Comparison of ENCODE assay signal across 10 mouse cellular contexts in the genomic region with DNA sequence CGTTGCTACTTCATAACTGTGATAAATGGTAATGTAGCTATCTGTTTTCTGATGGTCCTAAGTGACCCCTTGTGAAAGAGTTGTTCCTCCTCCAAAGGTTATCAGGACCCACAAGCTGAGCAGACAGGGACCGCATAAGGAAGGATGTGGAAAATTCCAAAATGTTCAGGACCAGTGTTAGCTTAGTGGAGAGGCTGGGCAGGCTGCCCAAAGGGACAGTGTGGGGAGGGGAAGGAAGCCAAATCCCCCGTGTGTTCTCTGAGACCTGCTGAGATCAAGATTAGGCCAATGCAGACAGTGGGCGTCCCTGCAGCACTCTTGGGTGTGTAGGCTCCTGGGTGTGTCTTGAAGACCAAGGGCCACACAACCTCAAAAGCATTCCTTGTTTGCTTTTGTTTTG. TPM values are rescaled to one million over a fixed set of nuclear protein-coding genes. Genes with fewer than 3 reads are reported as not detected.
DNase-seq lines count a peak whose midpoint lies in the region; ATAC-seq lines count a peak whose summit lies in the region.
"Had no signal": no experiment of that assay in that cellular context is flagged by ENCODE, and none has a peak within 500 bp of the region (broad histone marks: within the 10 kb centered on the region; RNA-seq: fewer than 3 reads in every experiment).

No protein-coding gene starts in this region.

- ATAC-seq in heart, embryonic 12.5 days (ENCODE audit: insufficient number of reproducible peaks, low FRiP score): no peak
- ATAC-seq in heart, embryonic 13.5 days (ENCODE audit: extremely low read depth, insufficient number of reproducible peaks, low FRiP score, low TSS enrichment): no peak
- ATAC-seq in forebrain, embryonic 14.5 days: no peak

- 55% methylated on average over 4 of the region's 4 CpGs for WGBS in heart, embryonic 12.5 days
- WGBS in heart, embryonic 13.5 days: 41% methylated on average over 4 of the region's 4 CpGs
- 87% methylated on average over 4 of the region's 4 CpGs for WGBS in hindbrain, embryonic 10.5 days
- WGBS in forebrain, embryonic 14.5 days: 87% methylated on average over 4 of the region's 4 CpGs

- H3K9me3 ChIP-seq in heart, embryonic 12.5 days (replicated peaks): no peaks in the 10 kb centered on the region
- H3K9me3 ChIP-seq in heart, embryonic 13.5 days: no peaks in the 10 kb centered on the region
- H3K9me3 ChIP-seq in hindbrain, embryonic 10.5 days: no peaks in the 10 kb centered on the region
- no peaks in the 10 kb centered on the region for H3K9me3 ChIP-seq in forebrain, embryonic 14.5 days (replicated peaks; ENCODE audit: control insufficient read depth, low read length)

- no peak overlapping the region for H3K4me3 ChIP-seq in heart, embryonic 12.5 days
- no peak overlapping the region for H3K4me3 ChIP-seq in heart, embryonic 13.5 days
- H3K4me3 ChIP-seq in hindbrain, embryonic 10.5 days: no peak overlapping the region
- H3K4me3 ChIP-seq in forebrain, embryonic 14.5 days (ENCODE audit: low read depth, low read length): no peak overlapping the region

- peak; percentile 99 for DNase-seq in heart, adult 11 months
- DNase-seq in adrenal gland, postnatal 10 days: peak; percentile 70
- peak; percentile 76 to 83 for DNase-seq in kidney, postnatal 4 days
- no peak for DNase-seq in hindbrain, embryonic 10.5 days (ENCODE audit: low spot score)
- no peak for DNase-seq in retina, postnatal 1 day
- no peak for DNase-seq in forebrain, embryonic 14.5 days (ENCODE audit: low spot score)
- DNase-seq: thymus, postnatal 36 days had no signal

- no peak overlapping the region for H3K27ac ChIP-seq in heart, embryonic 12.5 days (ENCODE audit: poor library complexity, severe bottlenecking)
- H3K27ac ChIP-seq in heart, embryonic 13.5 days (replicated peaks): peak overlapping the region; percentile 37; the same call in 1 of the 2 replicates
- H3K27ac ChIP-seq in hindbrain, embryonic 10.5 days: no peak overlapping the region
- no peak overlapping the region for H3K27ac ChIP-seq in forebrain, embryonic 14.5 days (ENCODE audit: low read depth, low read length)
- H3K27ac ChIP-seq: macrophage had no signal

- no peak overlapping the region for H3K4me2 ChIP-seq in heart, embryonic 12.5 days
- no peak overlapping the region for H3K4me2 ChIP-seq in heart, embryonic 13.5 days
- H3K4me2 ChIP-seq in forebrain, embryonic 14.5 days (ENCODE audit: low read length): no peak overlapping the region

- H3K4me1 ChIP-seq in heart, embryonic 12.5 days (replicated peaks): peaks cover 25% of the 10 kb centered on the region
- peaks cover 32% of the 10 kb centered on the region for H3K4me1 ChIP-seq in heart, embryonic 13.5 days
- H3K4me1 ChIP-seq in hindbrain, embryonic 10.5 days (replicated peaks): peaks cover 15% of the 10 kb centered on the region
- no peaks in the 10 kb centered on the region for H3K4me1 ChIP-seq in forebrain, embryonic 14.5 days (ENCODE audit: control insufficient read depth, insufficient read depth, low read length)

- H3K27me3 ChIP-seq in heart, embryonic 12.5 days (replicated peaks): no peaks in the 10 kb centered on the region
- H3K27me3 ChIP-seq in heart, embryonic 13.5 days (replicated peaks): no peaks in the 10 kb centered on the region
- no peaks in the 10 kb centered on the region for H3K27me3 ChIP-seq in hindbrain, embryonic 10.5 days (ENCODE audit: insufficient read depth, poor library complexity, severe bottlenecking)
- no peaks in the 10 kb centered on the region for H3K27me3 ChIP-seq in forebrain, embryonic 14.5 days (replicated peaks; ENCODE audit: control insufficient read depth, insufficient read depth, low read length)

- H3K36me3 ChIP-seq in heart, embryonic 12.5 days: peaks cover 33% of the 10 kb centered on the region
- peaks cover 48% of the 10 kb centered on the region for H3K36me3 ChIP-seq in heart, embryonic 13.5 days
- peaks cover 53% of the 10 kb centered on the region for H3K36me3 ChIP-seq in hindbrain, embryonic 10.5 days
- H3K36me3 ChIP-seq in forebrain, embryonic 14.5 days (ENCODE audit: control insufficient read depth, insufficient read depth, low read length): peaks cover 17% of the 10 kb centered on the region

- no peak overlapping the region for H3K9ac ChIP-seq in heart, embryonic 12.5 days
- no peak overlapping the region for H3K9ac ChIP-seq in heart, embryonic 13.5 days
- H3K9ac ChIP-seq in forebrain, embryonic 14.5 days (ENCODE audit: low read length): no peak overlapping the region

RNA-seq across cellular contexts. Expression of a gene that starts 19.3 kb away (rescaled TPM):
- polyA plus RNA-seq in heart, embryonic 12.5 days (2016; fragmentation: Nextera tagmentation; extraction: Ambion mirVana): 138 and 142 TPM in 2 replicates
- total RNA-seq in adrenal gland, postnatal 10 days (2021): 10 to 100 TPM; 59.4 to 59.8 TPM
- 135 and 145 TPM in 2 replicates for polyA plus RNA-seq in heart, embryonic 13.5 days (2015; fragmentation: Nextera tagmentation; extraction: Ambion mirVana)
- 158 and 159 TPM in 2 replicates for polyA plus RNA-seq in hindbrain, embryonic 10.5 days (2016; fragmentation: Nextera tagmentation; extraction: Ambion mirVana)
- 59.0 and 75.1 TPM in 2 replicates for polyA plus RNA-seq in forebrain, embryonic 14.5 days (2014; fragmentation: Nextera tagmentation; extraction: Ambion mirVana)

RNA-seq across cellular contexts. Expression of a gene that starts 33.8 kb away (rescaled TPM):
- 76.0 and 78.6 TPM in 2 replicates for polyA plus RNA-seq in heart, embryonic 12.5 days (2016; fragmentation: Nextera tagmentation; extraction: Ambion mirVana)
- total RNA-seq in adrenal gland, postnatal 10 days (2021): 10 to 100 TPM; 92.0 to 96.9 TPM
- polyA plus RNA-seq in heart, embryonic 13.5 days (2015; fragmentation: Nextera tagmentation; extraction: Ambion mirVana): 63.3 and 70.9 TPM in 2 replicates
- polyA plus RNA-seq in hindbrain, embryonic 10.5 days (2016; fragmentation: Nextera tagmentation; extraction: Ambion mirVana): 84.4 and 117 TPM in 2 replicates
- 135 and 147 TPM in 2 replicates for polyA plus RNA-seq in forebrain, embryonic 14.5 days (2014; fragmentation: Nextera tagmentation; extraction: Ambion mirVana)

RNA-seq across cellular contexts. Expression of a gene that starts 35.7 kb away (rescaled TPM):
- polyA plus RNA-seq in heart, embryonic 12.5 days (2016; fragmentation: Nextera tagmentation; extraction: Ambion mirVana): 13.5 and 14.7 TPM in 2 replicates
- 10 to 100 TPM; 22.2 to 26.3 TPM for total RNA-seq in adrenal gland, postnatal 10 days (2021)
- 11.6 and 12.5 TPM in 2 replicates for polyA plus RNA-seq in heart, embryonic 13.5 days (2015; fragmentation: Nextera tagmentation; extraction: Ambion mirVana)
- 20.5 and 22.4 TPM in 2 replicates for polyA plus RNA-seq in hindbrain, embryonic 10.5 days (2016; fragmentation: Nextera tagmentation; extraction: Ambion mirVana)
- polyA plus RNA-seq in forebrain, embryonic 14.5 days (2014; fragmentation: Nextera tagmentation; extraction: Ambion mirVana): 15.1 TPM in 2 replicates

RNA-seq across cellular contexts. Expression of a gene that starts 41.0 kb away (rescaled TPM):
- 0.65 and 0.71 TPM in 2 replicates for polyA plus RNA-seq in heart, embryonic 12.5 days (2016; fragmentation: Nextera tagmentation; extraction: Ambion mirVana)
- 1 to 10 TPM; 3.3 to 3.6 TPM for total RNA-seq in adrenal gland, postnatal 10 days (2021)
- 1.5 and 2.7 TPM in 2 replicates for polyA plus RNA-seq in heart, embryonic 13.5 days (2015; fragmentation: Nextera tagmentation; extraction: Ambion mirVana)
- 1.1 and 1.6 TPM in 2 replicates for polyA plus RNA-seq in hindbrain, embryonic 10.5 days (2016; fragmentation: Nextera tagmentation; extraction: Ambion mirVana)
- polyA plus RNA-seq in forebrain, embryonic 14.5 days (2014; fragmentation: Nextera tagmentation; extraction: Ambion mirVana): 0.89 and 1.9 TPM in 2 replicates

RNA-seq across cellular contexts. Expression of a gene that starts 47.2 kb away (rescaled TPM):
- polyA plus RNA-seq in heart, embryonic 12.5 days (2016; fragmentation: Nextera tagmentation; extraction: Ambion mirVana): 64.2 and 65.7 TPM in 2 replicates
- total RNA-seq in adrenal gland, postnatal 10 days (2021): 10 to 100 TPM; 84.0 to 97.4 TPM
- 65.8 and 71.2 TPM in 2 replicates for polyA plus RNA-seq in heart, embryonic 13.5 days (2015; fragmentation: Nextera tagmentation; extraction: Ambion mirVana)
- polyA plus RNA-seq in hindbrain, embryonic 10.5 days (2016; fragmentation: Nextera tagmentation; extraction: Ambion mirVana): 54.3 and 57.7 TPM in 2 replicates
- 49.1 and 57.9 TPM in 2 replicates for polyA plus RNA-seq in forebrain, embryonic 14.5 days (2014; fragmentation: Nextera tagmentation; extraction: Ambion mirVana)

Comparison
In these comparisons a context has a peak if more than half of its experiments do, and no peak if none do; other contexts are left out.
1. DNase-seq: peak in heart, adult 11 months (single experiment), adrenal gland, postnatal 10 days (single experiment) and kidney, postnatal 4 days (2 of 2); none in hindbrain, embryonic 10.5 days (single experiment), retina, postnatal 1 day (single experiment) and forebrain, embryonic 14.5 days (single experiment).